Mouse (Mus musculus): Measurements from ENCODE around the gene Etl4. TPM values are rescaled to one million over a fixed set of nuclear protein-coding genes. Genes with fewer than 3 reads are reported as not detected.
A peak's percentile ranks its signal among the peaks of the same experiment; 100 is the strongest.

Etl4 gene
- polyA plus RNA-seq, 1 experiment from 2014 or later, result 38.0 TPM

DNA sequence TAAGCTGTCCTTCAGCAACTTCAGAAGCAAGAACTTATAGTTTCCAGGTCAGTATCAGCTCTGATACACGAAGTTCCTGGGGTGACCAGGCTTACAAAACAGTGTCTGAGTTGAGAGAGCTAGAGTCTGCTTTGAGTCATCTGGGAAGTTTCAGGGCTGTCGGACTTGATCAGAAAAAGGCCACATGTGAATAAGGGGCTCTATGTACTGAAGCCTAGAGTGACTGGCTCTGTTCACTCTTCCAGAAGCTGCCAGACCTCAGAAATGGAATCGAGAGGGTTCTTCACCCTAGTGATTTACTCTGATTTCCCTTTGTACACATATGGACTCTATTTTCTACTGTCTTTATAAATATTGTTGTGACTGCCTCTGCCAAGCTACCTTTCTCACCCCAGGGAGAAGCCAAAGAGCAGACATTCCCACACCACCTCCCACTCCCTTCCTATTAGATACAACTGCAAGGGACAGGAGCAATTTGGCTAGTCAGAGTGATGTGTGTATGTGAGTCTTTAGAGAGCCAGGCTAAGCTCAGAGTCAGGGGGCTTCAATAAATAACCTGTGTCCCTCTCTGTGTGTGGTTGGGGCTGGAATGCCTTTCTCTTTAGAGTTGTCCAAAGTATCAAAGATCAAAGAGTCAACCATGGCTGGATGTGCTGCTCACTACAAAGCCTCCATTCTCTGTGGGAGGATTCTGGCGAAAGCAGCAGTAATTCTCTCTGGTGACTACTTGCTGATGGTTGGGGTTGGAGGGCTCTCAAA lies 381.6 kb downstream of the Etl4 start:
- Histone ChIP-seq H3K27ac (peak overlapping the region; percentile 57; the same call in 1 of the 2 replicates), H3K36me3 (ENCODE audit: insufficient read depth, low read length) (no peaks in the 10 kb centered on the region), H3K4me1 (replicated peaks; ENCODE audit: insufficient read depth, low read length) (no peaks in the 10 kb centered on the region; the same call in 1 of the 2 replicates), H3K9ac (ENCODE audit: low read depth, low read length) (no peak overlapping the region), H3K9me3 (replicated peaks; ENCODE audit: low read length) (no peaks in the 10 kb centered on the region), H3K27me3 (ENCODE audit: insufficient read depth, low read length) (no peaks in the 10 kb centered on the region), H3K4me3 (replicated peaks; ENCODE audit: low read depth, low read length) (no peak overlapping the region), H3K4me2 (ENCODE audit: low read length) (no peak overlapping the region)
- DNase-seq (ENCODE audit: low spot score) (peak; percentile 94), ATAC-seq (replicated peaks; ENCODE audit: low FRiP score, low read depth) (peak; percentile 90)
- no peak for TF ChIP-seq CTCF (IDR thresholded peaks at IDR 0.05; ENCODE audit: low read depth)
- WGBS, result 27% methylated on average over 4 of the region's 4 CpGs

DNA sequence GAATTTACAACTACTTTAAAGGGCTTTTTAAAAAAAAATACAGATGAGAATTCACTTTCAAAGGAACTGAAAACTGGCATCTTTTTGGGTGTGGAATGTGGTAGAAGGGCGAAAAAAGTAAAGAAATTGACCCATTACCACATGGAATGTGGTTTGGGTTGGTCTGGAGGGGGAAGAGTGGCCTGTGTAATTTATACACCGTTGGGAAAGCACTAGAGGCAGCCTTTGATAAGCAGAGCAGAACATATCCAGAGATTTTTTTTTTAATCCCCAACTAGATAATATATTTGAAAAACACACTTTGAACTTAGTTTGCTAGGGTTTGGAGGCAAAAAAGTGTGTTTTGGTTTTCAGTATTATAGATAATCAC lies 382.1 kb downstream of the Etl4 start:
- ATAC-seq (replicated peaks; ENCODE audit: low FRiP score, low read depth), result peak; percentile 52; the same call in 1 of the 2 replicates
- Histone ChIP-seq H3K36me3 (ENCODE audit: insufficient read depth, low read length) (no peaks in the 10 kb centered on the region), H3K4me1 (replicated peaks; ENCODE audit: insufficient read depth, low read length) (no peaks in the 10 kb centered on the region; the same call in 1 of the 2 replicates), H3K9me3 (replicated peaks; ENCODE audit: low read length) (no peaks in the 10 kb centered on the region), H3K4me3 (replicated peaks; ENCODE audit: low read depth, low read length) (no peak overlapping the region), H3K27ac (no peak overlapping the region), H3K27me3 (ENCODE audit: insufficient read depth, low read length) (no peaks in the 10 kb centered on the region), H3K4me2 (ENCODE audit: low read length) (no peak overlapping the region), H3K9ac (ENCODE audit: low read depth, low read length) (no peak overlapping the region)
- WGBS, result 12% methylated on average over 2 of the region's 2 CpGs
- no peak for TF ChIP-seq CTCF (IDR thresholded peaks at IDR 0.05; ENCODE audit: low read depth)
- DNase-seq (ENCODE audit: low spot score), result no peak

DNA sequence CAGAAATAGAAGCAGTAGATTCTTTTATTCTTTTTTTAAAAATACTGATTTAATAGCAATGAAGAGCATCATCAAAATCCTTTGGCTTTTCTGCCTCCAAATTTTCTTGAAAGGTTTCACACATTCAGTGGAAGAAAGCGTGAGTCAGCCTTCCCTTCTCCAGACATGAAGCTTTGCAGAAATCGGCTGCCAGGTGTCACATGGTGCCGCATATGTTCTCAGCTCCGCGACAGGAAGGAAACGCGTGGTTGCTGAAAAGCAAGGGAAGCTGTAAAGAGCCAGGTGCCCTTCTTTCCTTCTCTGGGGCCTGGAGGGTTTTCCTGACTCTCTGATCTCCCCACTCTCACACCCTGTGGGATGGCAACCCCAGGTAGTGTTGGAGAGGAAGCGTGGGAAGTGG lies 383.8 kb downstream of the Etl4 start:
- Histone ChIP-seq H3K36me3 (ENCODE audit: insufficient read depth, low read length) (no peaks in the 10 kb centered on the region), H3K4me2 (ENCODE audit: low read length) (no peak overlapping the region), H3K4me3 (replicated peaks; ENCODE audit: low read depth, low read length) (no peak overlapping the region), H3K27ac (no peak overlapping the region), H3K9ac (ENCODE audit: low read depth, low read length) (no peak overlapping the region), H3K27me3 (ENCODE audit: insufficient read depth, low read length) (no peaks in the 10 kb centered on the region), H3K9me3 (replicated peaks; ENCODE audit: low read length) (no peaks in the 10 kb centered on the region), H3K4me1 (replicated peaks; ENCODE audit: insufficient read depth, low read length) (no peaks in the 10 kb centered on the region; the same call in 1 of the 2 replicates)
- DNase-seq (ENCODE audit: low spot score) (no peak), ATAC-seq (replicated peaks; ENCODE audit: low FRiP score, low read depth) (no peak)
- no peak for TF ChIP-seq CTCF (IDR thresholded peaks at IDR 0.05; ENCODE audit: low read depth)
- 80% methylated on average over 8 of the region's 8 CpGs for WGBS

DNA sequence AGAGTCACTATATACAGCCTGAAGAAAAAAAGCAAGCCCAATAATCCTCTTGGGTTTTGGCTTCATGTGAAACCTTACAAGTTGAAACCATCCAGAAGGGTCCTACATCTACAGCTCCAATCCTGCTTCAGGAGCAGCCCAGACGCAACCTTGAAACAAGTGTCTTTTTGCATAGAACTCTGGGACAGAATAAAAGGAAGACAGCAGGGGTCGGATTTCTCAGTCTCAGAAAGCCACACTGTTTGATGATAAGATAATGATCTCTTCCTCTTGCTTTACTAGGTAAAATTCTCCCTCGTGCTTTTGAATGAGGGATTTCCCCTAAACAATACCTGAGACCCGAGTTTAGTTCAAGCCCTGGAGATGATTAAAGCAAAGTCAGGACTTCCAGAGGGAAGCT lies 385.0 kb downstream of the Etl4 start:
- TF ChIP-seq CTCF (IDR thresholded peaks at IDR 0.05; ENCODE audit: low read depth), result no peak
- Histone ChIP-seq H3K36me3 (ENCODE audit: insufficient read depth, low read length) (no peaks in the 10 kb centered on the region), H3K4me3 (replicated peaks; ENCODE audit: low read depth, low read length) (no peak overlapping the region), H3K4me1 (replicated peaks; ENCODE audit: insufficient read depth, low read length) (no peaks in the 10 kb centered on the region; the same call in 1 of the 2 replicates), H3K9ac (ENCODE audit: low read depth, low read length) (no peak overlapping the region), H3K27ac (no peak overlapping the region), H3K27me3 (ENCODE audit: insufficient read depth, low read length) (no peaks in the 10 kb centered on the region), H3K9me3 (replicated peaks; ENCODE audit: low read length) (no peaks in the 10 kb centered on the region), H3K4me2 (ENCODE audit: low read length) (no peak overlapping the region)
- 39% methylated on average over 4 of the region's 4 CpGs for WGBS
- DNase-seq (ENCODE audit: low spot score), result no peak
- ATAC-seq (replicated peaks; ENCODE audit: low FRiP score, low read depth), result no peak

DNA sequence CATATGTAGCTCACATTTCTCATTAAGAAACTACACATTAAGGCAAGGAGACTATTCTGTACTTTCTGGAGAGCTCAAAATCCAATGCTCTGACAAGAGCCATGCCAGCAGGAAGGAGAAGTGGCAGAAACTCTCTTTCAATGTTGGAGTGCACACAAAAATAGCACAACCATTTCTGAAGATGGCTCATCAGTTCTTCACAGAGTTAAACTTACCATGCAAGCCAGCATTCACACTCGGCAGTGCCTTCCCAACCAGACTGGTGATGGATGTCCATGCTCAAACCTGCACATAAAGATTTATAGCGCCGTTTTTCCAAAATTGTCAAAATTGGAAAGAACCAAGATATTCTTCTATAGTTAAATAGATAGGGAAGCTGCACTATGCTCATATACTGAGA lies 392.9 kb downstream of the Etl4 start:
- Histone ChIP-seq H3K4me1 (replicated peaks; ENCODE audit: insufficient read depth, low read length) (no peaks in the 10 kb centered on the region), H3K9ac (ENCODE audit: low read depth, low read length) (no peak overlapping the region), H3K27ac (no peak overlapping the region), H3K4me2 (ENCODE audit: low read length) (no peak overlapping the region), H3K27me3 (ENCODE audit: insufficient read depth, low read length) (no peaks in the 10 kb centered on the region), H3K9me3 (replicated peaks; ENCODE audit: low read length) (no peaks in the 10 kb centered on the region), H3K36me3 (ENCODE audit: insufficient read depth, low read length) (no peaks in the 10 kb centered on the region), H3K4me3 (replicated peaks; ENCODE audit: low read depth, low read length) (no peak overlapping the region)
- WGBS, result 88% methylated on average over 3 of the region's 3 CpGs
- DNase-seq (ENCODE audit: low spot score) (no peak), ATAC-seq (replicated peaks; ENCODE audit: low FRiP score, low read depth) (no peak)
- no peak for TF ChIP-seq CTCF (IDR thresholded peaks at IDR 0.05; ENCODE audit: low read depth)

DNA sequence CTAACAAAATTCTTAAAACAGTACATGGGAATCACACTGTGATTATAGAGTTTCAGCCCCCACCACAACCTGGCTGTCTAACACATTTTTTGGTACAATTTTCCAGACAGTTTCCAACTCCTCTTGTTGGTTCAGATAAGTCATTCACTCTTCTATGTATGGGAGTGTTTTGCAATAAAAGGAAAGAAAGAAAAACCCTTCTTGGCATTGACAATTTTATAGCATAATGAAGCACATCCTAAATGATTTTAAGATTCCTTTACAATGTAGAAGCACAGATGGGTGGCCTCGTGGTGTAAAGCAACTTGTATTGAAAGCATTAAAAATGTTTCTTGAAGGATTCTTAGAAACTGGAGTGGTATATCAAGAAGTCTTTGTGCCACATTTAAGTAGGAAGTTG lies 415.4 kb downstream of the Etl4 start:
- Histone ChIP-seq H3K27me3 (ENCODE audit: insufficient read depth, low read length) (no peaks in the 10 kb centered on the region), H3K9ac (ENCODE audit: low read depth, low read length) (no peak overlapping the region), H3K36me3 (ENCODE audit: insufficient read depth, low read length) (no peaks in the 10 kb centered on the region), H3K4me1 (replicated peaks; ENCODE audit: insufficient read depth, low read length) (no peaks in the 10 kb centered on the region), H3K4me3 (replicated peaks; ENCODE audit: low read depth, low read length) (no peak overlapping the region), H3K9me3 (replicated peaks; ENCODE audit: low read length) (no peaks in the 10 kb centered on the region), H3K4me2 (ENCODE audit: low read length) (no peak overlapping the region), H3K27ac (no peak overlapping the region)
- WGBS, result 42% methylated on average over 1 of the region's 1 CpGs
- ATAC-seq (replicated peaks; ENCODE audit: low FRiP score, low read depth) (no peak), DNase-seq (ENCODE audit: low spot score) (no peak)
- no peak for TF ChIP-seq CTCF (IDR thresholded peaks at IDR 0.05; ENCODE audit: low read depth)
